Mouse (Mus musculus) embryonic stem cell, embryonic (primary cell): ENCODE data around the gene Atg16l1.
"Not testable (repeated sequence)": the region's sequence is repeated elsewhere in the genome, so short reads cannot be mapped to it uniquely, and the experiment has no call there.

Experiments used
- CTCF ChIA-PET, 4 experiments: fragments of 300-600 bp in 2 of 4; fragments of 350-600 bp in 2 of 4; sonication (Branson Sonifier 250); formaldehyde crosslinking; loops; one replicate each; lab custom pipeline; 2022; ENCODE audit warnings: inconsistent platforms in 2 of 4; lab: Charles Lee
- POLR2A ChIA-PET, 4 experiments: fragments of 300-600 bp in 2 of 4; fragments of 350-600 bp in 2 of 4; sonication (Branson Sonifier 250); formaldehyde crosslinking; loops; one replicate each; lab custom pipeline; 2022; ENCODE audit warnings: antibody characterized with exemption in 4 of 4, inconsistent platforms in 1 of 4; lab: Charles Lee

Atg16l1 gene

DNA sequence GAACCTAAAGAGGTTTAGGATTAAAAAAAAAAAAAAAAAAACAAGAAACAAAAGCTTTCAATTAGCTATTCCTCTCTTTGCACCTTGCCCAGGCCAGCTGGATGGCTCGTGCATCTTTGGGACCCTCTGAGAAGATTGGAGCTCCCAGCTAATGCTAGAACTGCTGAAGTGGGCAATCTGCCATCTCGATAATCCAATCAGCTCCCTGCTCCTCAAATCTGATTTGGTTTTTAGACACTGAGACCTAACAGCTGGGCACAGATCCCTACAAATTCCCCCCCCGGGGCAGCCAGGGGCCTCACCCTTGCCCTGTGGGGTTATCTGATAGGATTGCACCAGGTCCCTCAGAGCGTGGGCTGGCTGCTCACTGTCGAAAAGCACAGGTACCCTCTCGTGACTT, 47.9 kb downstream of the Atg16l1 start, which contains the start of gene Sag:
Gene Sag (plus strand): TSS at position 105 of the 400 bp plus-strand sequence.
- ChIA-PET CTCF (interaction anchor here in 2 of 4 experiments (0.6 kb wide), 2 partner anchors 26 to 510 kb away, joined by 4 to 6 read pairs; no protein-coding TSS in a partner anchor), POLR2A (interaction anchor here in 2 of 4 experiments (0.6 to 1.3 kb wide), 3 partner anchors 13 to 131 kb away, joined by 3 read pairs; no protein-coding TSS in a partner anchor)

DNA sequence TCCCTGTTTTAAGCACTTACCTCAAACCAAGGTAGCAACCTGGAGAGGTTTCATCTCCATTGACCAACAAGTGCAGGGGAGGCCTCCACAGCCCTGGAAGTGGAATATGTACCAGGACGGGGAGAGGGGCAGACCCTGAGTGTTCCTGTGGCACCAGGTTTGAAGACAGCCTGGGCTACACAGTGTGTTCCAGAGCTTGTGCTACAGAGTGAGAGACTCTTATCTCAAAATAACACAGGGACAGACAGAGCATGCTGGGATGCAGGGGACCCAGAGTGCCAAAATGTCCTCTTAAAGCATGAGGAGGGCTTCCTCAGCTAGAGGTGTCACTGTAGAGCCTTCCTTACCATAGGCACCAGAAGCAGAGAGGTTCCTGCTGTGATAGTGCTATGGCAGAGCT, 52.1 kb downstream of the Atg16l1 start:
- CTCF ChIA-PET, result no interaction called here
- POLR2A ChIA-PET, result interaction anchor here in 1 of 4 experiments (0.6 to 1.2 kb wide), 2 partner anchors 12 to 388 kb away, joined by 3 read pairs; no protein-coding TSS in a partner anchor

DNA sequence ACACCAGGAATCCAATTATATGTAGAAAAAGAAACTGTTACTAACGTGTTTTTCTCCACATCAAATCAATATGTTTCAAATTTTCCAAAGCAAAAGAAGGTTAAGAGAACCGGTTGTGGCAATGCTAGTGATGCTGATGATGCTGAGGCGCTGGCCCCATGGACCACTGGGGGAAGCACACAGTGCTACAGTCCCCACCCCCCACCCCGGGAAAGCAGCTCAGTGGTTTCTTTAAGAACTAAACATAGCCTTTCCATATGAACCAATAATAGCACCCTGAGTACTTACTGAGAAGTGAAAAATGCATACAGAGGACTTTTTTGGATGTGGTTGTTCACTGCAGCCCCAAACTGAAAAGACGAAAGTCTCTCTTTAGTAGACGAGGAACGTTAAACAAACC, 55.7 kb downstream of the Atg16l1 start:
- ChIA-PET POLR2A (interaction anchor here in 1 of 4 experiments (1.2 kb wide), 1 partner anchor 20 kb away, joined by 3 read pairs; no protein-coding TSS in a partner anchor), CTCF (interaction anchor here in 3 of 4 experiments (0.6 to 0.7 kb wide), 3 partner anchors 14 to 1018 kb away, joined by 3 to 4 read pairs (median 3); no protein-coding TSS in a partner anchor)

DNA sequence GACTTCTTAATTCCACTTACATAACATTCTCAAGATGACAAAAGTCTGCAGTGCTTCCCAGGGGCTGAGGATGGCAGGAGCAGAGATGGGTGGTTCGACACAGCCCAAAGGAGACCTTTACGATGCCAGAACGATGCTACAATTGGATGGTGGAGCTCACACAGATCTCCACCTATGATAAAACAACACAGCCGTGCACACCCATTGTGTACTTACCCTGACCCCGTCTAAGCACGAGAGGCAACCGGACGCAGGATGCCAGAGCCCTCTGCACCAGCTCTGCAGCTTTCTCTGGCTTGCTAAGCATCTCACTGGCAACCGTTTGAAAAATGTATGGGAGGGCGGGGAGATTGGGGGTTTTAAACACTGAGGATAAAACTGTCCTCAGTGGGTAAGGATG, 56.4 kb downstream of the Atg16l1 start:
- ChIA-PET POLR2A (interaction anchor here in 1 of 4 experiments (0.9 to 1.2 kb wide), 2 partner anchors 17 to 19 kb away, joined by 3 read pairs; no protein-coding TSS in a partner anchor), CTCF (interaction anchor here in 2 of 4 experiments (0.7 to 1.0 kb wide), 2 partner anchors 13 to 53 kb away, joined by 3 to 4 read pairs; no protein-coding TSS in a partner anchor)

DNA sequence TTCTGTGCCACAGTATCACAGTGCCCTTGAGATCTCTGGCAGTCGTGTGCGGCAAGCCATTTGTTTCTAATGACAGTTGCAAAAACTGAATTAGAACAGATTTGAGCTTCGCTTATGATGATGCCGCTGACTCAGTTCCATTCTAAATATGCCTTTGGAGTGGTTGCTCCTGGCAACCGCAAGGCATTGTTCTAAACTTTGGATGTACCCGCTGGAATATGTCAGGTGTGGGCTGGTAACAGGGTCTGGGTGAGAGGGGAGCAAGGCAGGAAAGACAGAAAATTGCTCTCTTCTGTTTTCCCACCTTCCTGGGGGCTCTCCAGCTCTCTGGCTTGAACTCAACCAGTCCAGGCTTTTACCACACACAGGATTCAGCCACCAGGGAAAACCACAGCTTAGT, 57.5 kb downstream of the Atg16l1 start:
- POLR2A ChIA-PET, result interaction anchor here in 1 of 4 experiments (0.9 to 1.2 kb wide), 3 partner anchors 18 to 293 kb away, joined by 3 read pairs; no protein-coding TSS in a partner anchor
- CTCF ChIA-PET, result interaction anchor here in 1 of 4 experiments (1.0 kb wide), 1 partner anchor 52 kb away, joined by 4 read pairs; no protein-coding TSS in a partner anchor

DNA sequence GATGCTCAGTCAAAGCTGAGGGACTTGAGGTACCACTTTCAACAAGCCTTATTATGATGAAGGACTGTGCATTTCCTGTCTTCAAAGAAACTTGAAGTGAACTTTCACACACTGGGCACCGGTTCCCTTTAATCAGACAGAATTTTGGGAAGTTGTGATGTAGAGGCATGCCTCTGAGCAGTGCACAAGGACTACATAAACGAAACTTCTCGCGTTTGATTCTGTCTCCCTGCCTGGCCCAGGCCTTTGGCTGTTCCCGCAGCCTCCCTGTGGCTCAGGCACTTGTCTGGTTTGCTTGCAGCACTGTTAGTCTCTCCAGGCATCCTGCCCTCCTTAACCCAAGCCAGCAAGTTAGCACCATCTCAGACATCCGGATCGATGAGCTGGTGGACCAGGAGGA, 58.0 kb downstream of the Atg16l1 start:
- ChIA-PET POLR2A (interaction anchor here in 1 of 4 experiments (1.0 kb wide), 1 partner anchor 294 kb away, joined by 3 read pairs; no protein-coding TSS in a partner anchor), CTCF (no interaction called here)

DNA sequence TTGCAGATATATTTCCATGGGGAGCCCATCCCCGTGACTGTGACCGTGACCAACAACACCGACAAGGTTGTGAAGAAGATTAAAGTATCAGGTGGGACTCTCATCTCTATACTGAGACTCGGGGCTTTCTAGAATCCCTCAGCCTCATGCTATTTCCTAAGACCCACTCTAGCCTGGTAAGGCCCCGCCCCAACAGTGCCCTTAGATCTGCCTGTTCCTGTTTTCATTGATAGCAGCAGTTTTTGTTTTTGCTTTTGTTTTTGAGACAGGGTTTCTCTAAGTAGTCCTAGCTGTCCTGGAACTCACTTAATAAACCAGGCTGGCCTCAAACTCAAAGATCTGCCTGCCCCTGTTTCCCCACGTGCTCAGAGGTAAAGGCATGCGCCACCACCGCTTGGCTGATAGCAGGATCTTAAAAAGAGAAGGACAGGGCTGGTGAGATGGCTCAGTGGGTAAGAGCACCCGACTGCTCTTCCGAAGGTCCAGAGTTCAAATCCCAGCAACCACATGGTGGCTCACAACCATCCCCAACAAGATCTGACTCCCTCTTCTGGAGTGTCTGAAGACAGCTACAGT, 68.8 kb downstream of the Atg16l1 start:
- CTCF ChIA-PET, result interaction anchor here in 1 of 4 experiments (1.5 kb wide), 1 partner anchor 463 kb away, joined by 3 read pairs; no protein-coding TSS in a partner anchor
- POLR2A ChIA-PET, result no interaction called here

DNA sequence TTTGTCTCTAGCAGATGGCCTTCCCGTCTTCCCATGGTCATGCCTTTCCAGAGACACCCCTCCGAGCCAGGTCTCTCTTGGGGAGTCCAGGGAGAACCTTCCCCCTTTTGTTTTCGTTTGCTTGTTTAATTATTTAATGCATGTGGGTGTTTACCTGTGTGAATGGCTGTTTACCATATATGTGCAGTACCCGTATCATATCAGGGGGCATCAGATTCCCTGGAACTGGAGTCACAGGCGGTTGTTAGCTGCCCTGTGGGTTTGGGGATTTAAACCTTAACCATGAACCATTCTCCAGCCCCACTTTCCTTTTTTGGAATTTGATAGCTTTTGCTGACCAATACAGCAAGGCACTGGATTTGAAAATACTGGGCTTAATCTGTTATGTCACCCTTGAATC, 69.6 kb downstream of the Atg16l1 start:
- POLR2A ChIA-PET, result interaction anchor here in 2 of 4 experiments (0.6 to 2.6 kb wide), 2 partner anchors 8 to 112 kb away, joined by 3 to 9 read pairs; no protein-coding TSS in a partner anchor

DNA sequence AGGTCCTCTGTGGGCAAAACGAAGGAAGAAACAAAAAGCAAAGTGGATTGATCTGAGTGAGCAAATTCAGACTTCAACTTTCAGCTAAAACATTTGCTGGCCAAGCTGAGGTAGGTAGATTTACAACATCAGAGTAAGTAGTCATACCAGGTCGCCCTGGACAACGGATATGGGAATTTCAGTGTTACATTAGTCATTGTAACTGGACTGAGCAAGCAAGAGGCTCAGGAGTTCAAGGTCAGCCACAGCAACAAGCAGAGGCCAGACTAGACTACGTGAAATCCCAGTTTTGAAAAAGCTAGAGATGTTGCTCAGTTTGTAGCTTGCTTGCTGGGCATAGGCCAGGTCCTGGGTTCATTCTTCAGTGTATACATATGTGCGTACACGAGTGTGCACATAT, 70.3 kb downstream of the Atg16l1 start:
- CTCF ChIA-PET, result interaction anchor here in 3 of 4 experiments (0.5 to 0.9 kb wide), 5 partner anchors 14 to 1395 kb away, joined by 3 to 5 read pairs (median 3); partner anchors contain the start of gene Usp40 (in 1 of the 3)
- POLR2A ChIA-PET, result interaction anchor here in 2 of 4 experiments (0.6 to 2.6 kb wide), 2 partner anchors 9 to 111 kb away, joined by 3 to 9 read pairs; no protein-coding TSS in a partner anchor

More for the DNA sequence above, 69.6 kb downstream of the Atg16l1 start:
- CTCF ChIA-PET, result interaction anchor here in 2 of 4 experiments (0.7 to 0.9 kb wide), 5 partner anchors 13 to 572 kb away, joined by 3 to 4 read pairs (median 3); no protein-coding TSS in a partner anchor

DNA sequence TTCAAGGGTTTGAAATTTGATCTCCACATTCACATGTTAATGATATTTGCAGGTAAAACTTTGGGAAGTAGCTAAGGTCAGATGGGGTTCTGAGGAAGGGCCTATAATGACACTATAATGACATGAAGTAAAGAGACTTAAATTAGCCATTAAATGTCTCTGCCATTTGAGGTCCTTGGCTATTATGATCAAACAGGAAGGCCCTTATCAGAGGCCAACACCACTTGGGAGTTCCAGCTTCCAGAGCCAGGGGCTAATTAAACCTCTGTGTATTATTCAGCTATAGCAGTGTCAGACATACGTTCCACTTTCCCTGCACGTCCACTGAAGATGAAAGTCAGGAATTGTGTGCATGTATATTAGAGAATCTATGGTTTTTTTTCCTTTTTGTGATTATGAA, 70.8 kb downstream of the Atg16l1 start:
- ChIA-PET POLR2A (interaction anchor here in 1 of 4 experiments (2.6 kb wide), 1 partner anchor 10 kb away, joined by 9 read pairs; no protein-coding TSS in a partner anchor), CTCF (interaction anchor here in 2 of 4 experiments (0.5 to 0.7 kb wide), 2 partner anchors 182 to 1395 kb away, joined by 3 to 5 read pairs; partner anchors contain the start of gene Usp40 (in 1 of the 2))

DNA sequence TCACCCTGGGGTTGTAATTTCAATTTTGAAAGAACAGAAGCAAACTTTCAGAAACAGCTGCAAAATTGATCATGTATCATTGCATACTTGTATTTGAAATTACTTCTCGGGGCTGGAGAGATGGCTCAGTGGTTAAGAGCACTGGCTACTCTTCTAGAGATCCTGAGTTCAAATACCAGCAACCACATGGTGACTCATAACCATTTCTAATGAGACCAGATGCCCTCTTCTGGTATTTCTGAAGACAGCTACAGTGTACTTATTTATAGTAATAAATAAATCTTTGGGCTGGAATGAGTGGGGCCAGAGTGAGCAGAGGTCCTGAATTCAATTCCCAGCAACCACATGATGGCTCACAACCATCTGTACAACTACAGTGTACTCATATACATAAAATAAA, 71.8 kb downstream of the Atg16l1 start:
- CTCF ChIA-PET, result not testable (repeated sequence)
- POLR2A ChIA-PET, result interaction anchor here in 1 of 4 experiments (1.5 to 2.6 kb wide), 2 partner anchors 11 to 319 kb away, joined by 3 to 9 read pairs; no protein-coding TSS in a partner anchor

DNA sequence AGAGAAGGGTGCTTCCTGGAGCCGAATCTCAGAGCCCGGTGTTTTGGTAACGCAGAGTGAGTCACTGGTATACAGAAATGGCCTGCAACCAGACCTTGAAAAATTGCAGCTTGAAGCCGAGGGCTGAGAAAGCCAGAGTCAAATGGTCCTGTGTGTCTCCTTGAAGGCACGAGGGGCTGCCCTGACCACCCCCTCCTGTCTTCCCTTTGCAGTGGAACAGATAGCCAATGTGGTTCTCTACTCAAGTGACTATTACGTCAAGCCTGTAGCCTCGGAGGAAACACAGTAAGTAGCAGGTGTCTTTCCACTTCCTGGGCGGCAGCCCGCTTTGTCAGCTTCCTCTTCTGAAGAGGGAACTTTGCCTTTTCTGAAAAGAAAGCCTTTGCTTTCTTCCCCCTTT, 72.5 kb downstream of the Atg16l1 start:
- CTCF ChIA-PET, result no interaction called here
- POLR2A ChIA-PET, result interaction anchor here in 1 of 4 experiments (1.5 kb wide), 1 partner anchor 320 kb away, joined by 3 read pairs; no protein-coding TSS in a partner anchor

DNA sequence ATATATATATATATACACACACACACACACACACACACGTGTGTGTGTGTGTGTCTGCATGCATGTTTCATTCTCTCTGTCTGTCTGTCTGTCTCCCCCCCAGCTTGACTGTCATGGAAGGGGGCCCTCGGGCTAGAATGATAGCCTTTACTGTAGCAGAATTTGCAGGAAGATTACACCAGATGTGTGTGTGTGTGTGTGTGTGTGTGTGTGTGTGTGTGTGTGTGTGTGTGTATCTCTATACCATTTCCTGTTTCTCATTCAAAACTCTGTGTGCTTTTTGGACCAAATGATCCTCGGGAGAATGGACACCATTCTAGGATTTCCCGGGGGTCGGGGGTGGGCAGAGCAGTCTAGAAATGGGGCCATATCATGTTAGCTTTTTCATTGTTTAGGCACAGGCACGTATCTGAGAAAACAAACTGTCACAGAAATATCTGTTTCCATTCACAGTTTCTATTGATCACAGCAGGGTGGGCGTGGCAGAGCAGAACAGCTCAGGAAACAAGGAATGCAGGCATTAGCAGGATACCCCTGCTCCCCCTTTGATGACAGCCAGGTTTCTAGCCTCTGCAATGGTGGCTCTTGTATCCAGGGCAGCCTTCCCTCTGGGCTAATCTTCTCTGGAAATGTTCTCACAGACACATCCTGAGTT, 73.4 kb downstream of the Atg16l1 start:
- CTCF ChIA-PET, result interaction anchor here in 1 of 4 experiments (0.7 kb wide), 1 partner anchor 25 kb away, joined by 4 read pairs; no protein-coding TSS in a partner anchor
- POLR2A ChIA-PET, result no interaction called here

DNA sequence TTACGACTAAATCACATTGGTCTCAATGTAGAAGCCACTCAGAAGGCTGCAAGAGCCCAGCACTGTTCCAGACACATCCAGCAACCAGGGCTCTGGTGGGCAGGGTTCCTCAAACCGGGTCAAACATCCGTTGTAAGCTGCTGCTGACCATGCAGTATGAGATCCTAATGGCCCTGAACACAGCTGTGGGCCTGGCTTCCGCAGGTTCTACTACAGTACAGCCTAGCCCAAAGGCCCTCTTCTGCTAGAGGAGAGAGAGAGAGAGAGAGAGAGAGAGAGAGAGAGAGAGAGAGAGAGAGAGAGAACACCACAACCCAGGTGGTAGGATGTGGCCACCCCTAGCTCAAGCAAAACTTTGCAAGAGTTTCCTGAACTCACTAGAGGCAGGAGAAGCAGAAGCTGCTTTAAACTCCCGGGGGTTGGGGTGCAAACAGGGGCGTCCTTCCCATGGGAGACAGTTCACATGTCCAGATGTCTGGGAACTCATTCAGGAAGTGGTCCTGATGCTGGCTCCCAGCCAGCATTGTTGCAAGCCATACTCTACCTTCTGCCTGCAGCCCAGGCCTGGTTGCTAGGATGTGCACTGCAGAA, 74.0 kb downstream of the Atg16l1 start:
- POLR2A ChIA-PET, result interaction anchor here in 1 of 4 experiments (0.7 kb wide), 1 partner anchor 308 kb away, joined by 3 read pairs; no protein-coding TSS in a partner anchor
- CTCF ChIA-PET, result interaction anchor here in 2 of 4 experiments (0.6 to 0.7 kb wide), 4 partner anchors 26 to 204 kb away, joined by 3 to 5 read pairs (median 4); no protein-coding TSS in a partner anchor

DNA sequence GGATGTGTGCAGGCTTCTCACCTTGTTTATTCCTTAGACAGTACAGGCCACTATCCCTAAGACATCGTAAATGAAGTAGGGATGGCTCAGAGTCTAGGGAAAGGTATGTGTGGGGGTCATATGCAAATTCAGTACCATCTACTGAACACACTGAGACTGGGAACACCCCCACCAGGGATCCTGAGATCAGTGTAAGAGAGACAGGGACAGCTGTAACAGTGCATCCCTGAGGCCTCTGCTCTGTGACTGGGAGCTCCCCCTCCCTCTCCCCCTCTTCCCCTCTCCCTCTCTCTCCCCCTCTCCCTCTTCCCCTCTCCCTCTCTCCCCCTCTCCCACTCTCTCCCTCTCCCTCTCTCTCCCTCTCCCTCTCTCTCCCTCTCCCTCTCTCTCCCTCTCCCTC, 80.8 kb downstream of the Atg16l1 start:
- CTCF ChIA-PET, result no interaction called here
- POLR2A ChIA-PET, result no interaction called here

DNA sequence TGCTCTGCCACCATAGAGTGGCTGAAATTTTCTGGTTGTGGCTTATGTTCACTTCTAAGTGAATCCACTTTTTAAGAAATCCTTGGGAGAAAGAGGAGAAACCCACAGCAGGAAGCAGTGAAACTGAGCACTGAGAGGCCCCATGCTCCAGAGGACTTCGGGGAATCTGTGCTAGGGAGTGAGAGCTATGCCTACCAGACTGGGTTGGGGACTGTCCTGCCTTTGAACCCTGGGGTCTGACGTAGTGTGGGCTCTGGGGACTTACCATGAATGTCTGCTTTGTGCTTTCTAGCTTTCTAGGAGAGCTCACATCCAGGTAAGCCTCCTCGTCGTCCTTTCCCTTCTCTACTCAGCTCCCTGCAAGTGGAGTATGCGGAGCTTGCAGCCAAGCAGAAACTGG, 81.3 kb downstream of the Atg16l1 start:
- POLR2A ChIA-PET, result no interaction called here
- CTCF ChIA-PET, result no interaction called here

DNA sequence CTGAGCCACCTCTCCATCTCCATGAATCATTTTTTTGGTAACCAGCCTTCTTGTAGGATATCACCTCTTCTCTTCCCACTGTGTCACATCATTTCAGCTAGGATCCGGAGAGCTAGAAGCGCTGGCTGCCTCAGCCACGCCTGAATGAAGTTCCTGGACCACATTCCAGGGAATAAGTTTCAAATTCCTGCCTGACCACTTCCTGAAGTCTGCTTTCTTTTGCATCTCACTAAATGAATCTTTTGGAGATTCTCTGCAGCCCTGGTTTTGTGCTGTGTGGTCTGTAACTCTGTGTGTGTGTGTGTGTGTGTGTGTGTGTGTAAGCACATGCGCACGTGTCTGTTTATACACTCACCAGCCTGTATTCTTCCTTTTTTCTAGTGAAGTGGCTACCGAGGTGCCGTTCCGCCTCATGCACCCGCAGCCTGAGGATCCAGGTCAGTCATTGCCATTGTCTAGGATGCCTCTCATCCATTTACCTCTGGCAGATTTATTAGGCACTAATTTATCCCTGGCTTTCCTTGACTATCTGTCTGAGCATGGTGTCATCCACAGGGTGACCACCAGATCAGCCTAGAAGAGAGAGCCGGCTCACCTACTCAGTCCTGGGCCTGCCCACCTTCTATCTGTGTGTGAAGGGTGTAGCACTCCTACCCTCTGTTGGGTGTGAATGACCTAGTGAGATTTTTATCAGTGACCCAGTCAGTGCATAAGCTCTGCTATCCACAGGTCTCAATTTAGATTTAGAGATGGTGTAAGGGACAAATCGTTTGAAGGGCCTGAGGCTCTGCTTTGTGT, 84.9 kb downstream of the Atg16l1 start:
- ChIA-PET CTCF (no interaction called here), POLR2A (interaction anchor here in 2 of 4 experiments (0.6 to 0.7 kb wide), 2 partner anchors 124 to 235 kb away, joined by 3 to 4 read pairs; no protein-coding TSS in a partner anchor)
